9 mouse cellular contexts compared by ENCODE assay signal in genomic region chr9:57501861-57502260, GRCm38 (mm10). TPM values are rescaled to one million over a fixed set of nuclear protein-coding genes. Genes with fewer than 3 reads are reported as not detected.
A peak's percentile ranks its signal among the peaks of the same experiment; 100 is the strongest.
DNase-seq lines count a peak whose midpoint lies in the region; TF ChIP-seq lines count a peak whose summit lies in the region.
"Had no signal": no experiment of that assay in that cellular context is flagged by ENCODE, and none has a peak within 500 bp of the region (broad histone marks: within the 10 kb centered on the region; RNA-seq: fewer than 3 reads in every experiment).

No protein-coding gene starts in this region.

- H3K9me3 ChIP-seq in hindbrain, embryonic 10.5 days, result no peaks in the 10 kb centered on the region

- no peak for TF ChIP-seq POLR2A in kidney, adult 2 months (IDR thresholded peaks at IDR 0.05; ENCODE audit: low read depth, low read length)
- TF ChIP-seq POLR2A in cortical plate, adult 2 months (IDR thresholded peaks at IDR 0.05; ENCODE audit: extremely low read depth, insufficient read depth, low read length), result no peak

- H3K4me3 ChIP-seq in kidney, adult 2 months (ENCODE audit: insufficient read depth, low read depth, low read length), result no peak overlapping the region
- peak overlapping the region; percentile 43 for H3K4me3 ChIP-seq in cortical plate, adult 2 months (ENCODE audit: insufficient read depth, low read length)
- H3K4me3 ChIP-seq in hindbrain, embryonic 10.5 days, result peak overlapping the region; percentile 41

- DNase-seq in kidney, adult 2 months, result peak; percentile 7
- DNase-seq in kidney, postnatal 14 days, result no peak
- peak; percentile 52 for DNase-seq in hindbrain, embryonic 10.5 days (ENCODE audit: low spot score)
- DNase-seq in neural tube, embryonic 10.5 days (ENCODE audit: extremely low spot score, low spot score), result peak; percentile 53
- DNase-seq in adipocyte (ENCODE audit: low spot score), result no peak
- no peak for DNase-seq in ovary, adult 18-20 months (ENCODE audit: low spot score)
- DNase-seq in gastrocnemius, postnatal 25 days, result no peak

- WGBS in kidney, adult 2 months, result 10% methylated on average over 20 of the region's 20 CpGs
- 1% methylated on average over 20 of the region's 20 CpGs for WGBS in hindbrain, embryonic 10.5 days

- H3K36me3 ChIP-seq in kidney, adult 2 months (ENCODE audit: control insufficient read depth, insufficient read depth, low read length), result no peaks in the 10 kb centered on the region
- H3K36me3 ChIP-seq in hindbrain, embryonic 10.5 days, result no peaks in the 10 kb centered on the region
- H3K36me3 ChIP-seq: G1E had no signal

- no peaks in the 10 kb centered on the region; the same call in 1 of the 2 replicates for H3K27me3 ChIP-seq in kidney, adult 2 months (replicated peaks; ENCODE audit: control insufficient read depth, insufficient read depth, low read length)
- H3K27me3 ChIP-seq in hindbrain, embryonic 10.5 days (ENCODE audit: insufficient read depth, poor library complexity, severe bottlenecking), result peaks cover 88% of the 10 kb centered on the region

- H3K27ac ChIP-seq in kidney, adult 2 months (ENCODE audit: insufficient read depth, low read depth, low read length), result no peak overlapping the region
- H3K27ac ChIP-seq in cortical plate, adult 2 months (ENCODE audit: insufficient read depth, low read length), result no peak overlapping the region
- H3K27ac ChIP-seq in hindbrain, embryonic 10.5 days, result no peak overlapping the region

- H3K4me1 ChIP-seq in kidney, adult 2 months (ENCODE audit: control insufficient read depth, insufficient read depth, low read length), result peaks cover 3% of the 10 kb centered on the region; the same call in 1 of the 2 replicates
- no peaks in the 10 kb centered on the region for H3K4me1 ChIP-seq in cortical plate, adult 2 months (ENCODE audit: control insufficient read depth, insufficient read depth, low read length)
- H3K4me1 ChIP-seq in hindbrain, embryonic 10.5 days (replicated peaks), result peaks cover 53% of the 10 kb centered on the region

- no peak for TF ChIP-seq CTCF in kidney, adult 2 months (conservative IDR thresholded peaks at IDR 0.05; ENCODE audit: insufficient read depth, insufficient read length, low read depth, low read length)
- no peak for TF ChIP-seq CTCF in cortical plate, adult 2 months (IDR thresholded peaks at IDR 0.05; ENCODE audit: extremely low read depth, insufficient read depth, low read length)

RNA-seq across cellular contexts. Expression of gene Rpp25, which starts 2.0 kb away (rescaled TPM):
- 0.36 and 0.94 TPM in 2 replicates for polyA plus RNA-seq in kidney, adult 2 months (2012; rRNA removed)
- polyA plus RNA-seq in cortical plate, adult 2 months (2012; rRNA removed), result 15.1 and 16.0 TPM in 2 replicates
- polyA plus RNA-seq in hindbrain, embryonic 10.5 days (2016; fragmentation: Nextera tagmentation; extraction: Ambion mirVana), result 2.5 and 9.7 TPM in 2 replicates
- total RNA-seq in gastrocnemius, postnatal 25 days (2021), result not detected

RNA-seq across cellular contexts. Expression of gene Cox5a, which starts 19.2 kb away (rescaled TPM):
- 757 and 763 TPM in 2 replicates for polyA plus RNA-seq in kidney, adult 2 months (2012; rRNA removed)
- polyA plus RNA-seq in cortical plate, adult 2 months (2012; rRNA removed), result 384 and 401 TPM in 2 replicates
- polyA plus RNA-seq in hindbrain, embryonic 10.5 days (2016; fragmentation: Nextera tagmentation; extraction: Ambion mirVana), result 712 and 781 TPM in 2 replicates
- total RNA-seq in gastrocnemius, postnatal 25 days (2021), result 1,000 to 10,000 TPM; 1,447 to 1,511 TPM

RNA-seq across cellular contexts. Expression of gene Scamp5, which starts 34.0 kb away (rescaled TPM):
- 76.4 and 83.5 TPM in 2 replicates for polyA plus RNA-seq in kidney, adult 2 months (2012; rRNA removed)
- polyA plus RNA-seq in cortical plate, adult 2 months (2012; rRNA removed), result 376 and 379 TPM in 2 replicates
- 18.2 and 28.9 TPM in 2 replicates for polyA plus RNA-seq in hindbrain, embryonic 10.5 days (2016; fragmentation: Nextera tagmentation; extraction: Ambion mirVana)
- 1 to 10 TPM; 1.4 to 2.4 TPM for total RNA-seq in gastrocnemius, postnatal 25 days (2021)

RNA-seq across cellular contexts. Expression of gene Fam219b, which starts 35.5 kb away (rescaled TPM):
- 6.2 and 12.2 TPM in 2 replicates for polyA plus RNA-seq in kidney, adult 2 months (2012; rRNA removed)
- polyA plus RNA-seq in cortical plate, adult 2 months (2012; rRNA removed), result 9.5 and 10.9 TPM in 2 replicates
- 16.1 and 16.3 TPM in 2 replicates for polyA plus RNA-seq in hindbrain, embryonic 10.5 days (2016; fragmentation: Nextera tagmentation; extraction: Ambion mirVana)
- 1 to 10 TPM; 3.3 to 5.6 TPM for total RNA-seq in gastrocnemius, postnatal 25 days (2021)

RNA-seq across cellular contexts. Expression of gene Mpi, which starts 50.7 kb away (rescaled TPM):
- 62.4 and 70.4 TPM in 2 replicates for polyA plus RNA-seq in kidney, adult 2 months (2012; rRNA removed)
- 101 and 102 TPM in 2 replicates for polyA plus RNA-seq in cortical plate, adult 2 months (2012; rRNA removed)
- 61.7 and 74.1 TPM in 2 replicates for polyA plus RNA-seq in hindbrain, embryonic 10.5 days (2016; fragmentation: Nextera tagmentation; extraction: Ambion mirVana)
- 10 to 100 TPM; 75.1 to 87.6 TPM for total RNA-seq in gastrocnemius, postnatal 25 days (2021)

Comparison
In these comparisons a context has a peak if more than half of its experiments do, and no peak if none do; other contexts are left out.
1. DNase-seq: peak in kidney, adult 2 months (single experiment), hindbrain, embryonic 10.5 days (single experiment) and neural tube, embryonic 10.5 days (single experiment); none in kidney, postnatal 14 days (single experiment), adipocyte (single experiment), ovary, adult 18-20 months (single experiment) and gastrocnemius, postnatal 25 days (single experiment).